8 mouse cellular contexts compared by ENCODE assay signal in genomic region chr15:83148395-83148794, GRCm38 (mm10). TPM values are rescaled to one million over a fixed set of nuclear protein-coding genes. Genes with fewer than 3 reads are reported as not detected.
DNase-seq lines count a peak whose midpoint lies in the region; ATAC-seq lines count a peak whose summit lies in the region.

No protein-coding gene starts in this region.

- WGBS in kidney, embryonic 16.5 days: 2% methylated on average over 21 of the region's 21 CpGs

- H3K4me1 ChIP-seq in kidney, embryonic 16.5 days (ENCODE audit: insufficient read depth, low read length): peaks cover 12% of the 10 kb centered on the region

- no peaks in the 10 kb centered on the region for H3K27me3 ChIP-seq in kidney, embryonic 16.5 days (ENCODE audit: insufficient read depth, low read length)

- peak overlapping the region; percentile 90 for H3K4me2 ChIP-seq in kidney, embryonic 16.5 days (replicated peaks; ENCODE audit: low read depth, low read length)

- peak overlapping the region; percentile 99 for H3K9ac ChIP-seq in kidney, embryonic 16.5 days (replicated peaks; ENCODE audit: low read length)

- no peak for ATAC-seq in kidney, embryonic 16.5 days (ENCODE audit: low FRiP score, low TSS enrichment)

- peak overlapping the region; percentile 93 for H3K4me3 ChIP-seq in kidney, embryonic 16.5 days (ENCODE audit: low read length)

- peaks cover 21% of the 10 kb centered on the region for H3K36me3 ChIP-seq in kidney, embryonic 16.5 days (ENCODE audit: insufficient read depth, low read length)

- peak overlapping the region; percentile 96 for H3K27ac ChIP-seq in kidney, embryonic 16.5 days (ENCODE audit: low read length)

- intact Hi-C loops in left cerebral cortex, postnatal 14 days (cut with DNase I): no loop called here

- H3K9me3 ChIP-seq in kidney, embryonic 16.5 days (ENCODE audit: low read length): no peaks in the 10 kb centered on the region

- DNase-seq in kidney, postnatal 4 days: no peak
- peak; percentile 51 for DNase-seq in adipocyte (ENCODE audit: low spot score)
- DNase-seq in forelimb bud, embryonic 11.5 days (ENCODE audit: low read depth, low spot score): peak; percentile 16
- DNase-seq in lung, postnatal 14 days: peak; percentile 23
- no peak for DNase-seq in left cerebral cortex, postnatal 14 days (ENCODE audit: low spot score in 2 of 2)
- no peak for DNase-seq in frontal cortex, postnatal 10 days (ENCODE audit: low spot score in 2 of 2)
- DNase-seq in cerebellum, adult 11 months: no peak

RNA-seq across cellular contexts. Expression of gene Poldip3, which starts 0.8 kb away (rescaled TPM):
- 153 and 161 TPM in 2 replicates for polyA plus RNA-seq in kidney, embryonic 16.5 days (2015; fragmentation: Nextera tagmentation; extraction: Ambion mirVana)
- 10 to 100 TPM; 84.2 to 88.4 TPM for total RNA-seq in left cerebral cortex, postnatal 14 days (2021)

RNA-seq across cellular contexts. Expression of gene Cyb5r3, which starts 24.0 kb away (rescaled TPM):
- polyA plus RNA-seq in kidney, embryonic 16.5 days (2015; fragmentation: Nextera tagmentation; extraction: Ambion mirVana): 172 and 202 TPM in 2 replicates
- total RNA-seq in left cerebral cortex, postnatal 14 days (2021): 10 to 100 TPM; 67.9 to 69.6 TPM

RNA-seq across cellular contexts. Expression of gene Rrp7a, which starts 25.8 kb away (rescaled TPM):
- polyA plus RNA-seq in kidney, embryonic 16.5 days (2015; fragmentation: Nextera tagmentation; extraction: Ambion mirVana): 67.5 and 69.3 TPM in 2 replicates
- 100 to 1,000 TPM; 131 to 151 TPM for total RNA-seq in left cerebral cortex, postnatal 14 days (2021)

RNA-seq across cellular contexts. Expression of gene Serhl, which starts 59.1 kb away (rescaled TPM):
- 67.5 and 70.7 TPM in 2 replicates for polyA plus RNA-seq in kidney, embryonic 16.5 days (2015; fragmentation: Nextera tagmentation; extraction: Ambion mirVana)
- 1 to 10 TPM; 8.9 to 9.9 TPM for total RNA-seq in left cerebral cortex, postnatal 14 days (2021)

Comparison
In these comparisons a context has a peak if more than half of its experiments do, and no peak if none do; other contexts are left out.
1. DNase-seq: peak in adipocyte (single experiment), forelimb bud, embryonic 11.5 days (single experiment) and lung, postnatal 14 days (single experiment); none in kidney, postnatal 4 days (0 of 2), left cerebral cortex, postnatal 14 days (0 of 2), frontal cortex, postnatal 10 days (0 of 2) and cerebellum, adult 11 months (single experiment).